Mouse (Mus musculus) B cell, adult 67 days (primary cell): ENCODE data around the gene Npffr2. TPM values are rescaled to one million over a fixed set of nuclear protein-coding genes. Genes with fewer than 3 reads are reported as not detected.

ENCODE experiments used
- total RNA-seq, 2 experiments: library from RNA; stranded (reverse); gene quantifications; 4 replicates each; pipeline ENCODE4 v1.2.4; 2023

Npffr2 gene
- total RNA-seq: not detected

GRCm38 (mm10) chr5:89526878-89527578 lies at the start of gene Npffr2:
Gene Npffr2 (plus strand): TSS chr5:89527429.

Other genes with a start within 250 kb of the Npffr2 start
- not detected for gene Gc, start 69.5 kb upstream of the Npffr2 start, total RNA-seq